8 mouse cellular contexts compared by ENCODE assay signal in genomic region chr7:141215101-141215879, GRCm38 (mm10). TPM values are rescaled to one million over a fixed set of nuclear protein-coding genes. Genes with fewer than 3 reads are reported as not detected.
DNase-seq lines count a peak whose midpoint lies in the region; ATAC-seq and TF ChIP-seq lines count a peak whose summit lies in the region.

Gene Rassf7, plus strand, starts transcription at chr7:141215860.

- peak within 1 kb of the TSS; percentile 94 for H3K4me2 ChIP-seq in forebrain, embryonic 14.5 days (ENCODE audit: low read length)

- peak; percentile 99 for DNase-seq in ES-CJ7 (ENCODE audit: low read depth, low spot score)
- DNase-seq in cerebellum, adult 11 months = peak; percentile 85
- DNase-seq in forebrain, embryonic 14.5 days (ENCODE audit: low spot score) = peak; percentile 96
- peak; percentile 81 to 85 for DNase-seq in heart, postnatal 14 days
- peak; percentile 83 for DNase-seq in layer of hippocampus, adult 11-12 months (ENCODE audit: low spot score)
- peak; percentile 95 for DNase-seq in lung, adult 2 months
- DNase-seq in thymus, adult 2 months = peak; percentile 98

- no peaks in the 10 kb centered on the region for H3K9me3 ChIP-seq in forebrain, embryonic 14.5 days (replicated peaks; ENCODE audit: control insufficient read depth, low read length)

- TF ChIP-seq POLR2A in lung, adult 2 months (IDR thresholded peaks at IDR 0.05; ENCODE audit: borderline replicate concordance, extremely low read depth, low read depth, low read length) = peak; percentile 26; the same call in 1 of the 2 replicates
- no peak for TF ChIP-seq POLR2A in olfactory bulb, adult 2 months (IDR thresholded peaks at IDR 0.05; ENCODE audit: insufficient read depth, low read depth, low read length)
- TF ChIP-seq POLR2A in thymus, adult 2 months (IDR thresholded peaks at IDR 0.05; ENCODE audit: control insufficient read depth, extremely low read depth, insufficient read depth, low read length, poor library complexity) = peak; percentile 71

- ATAC-seq in forebrain, embryonic 14.5 days = peak; percentile 96

- H3K27me3 ChIP-seq in forebrain, embryonic 14.5 days (replicated peaks; ENCODE audit: control insufficient read depth, insufficient read depth, low read length) = no peaks in the 10 kb centered on the region
- no peaks in the 10 kb centered on the region for H3K27me3 ChIP-seq in thymus, adult 2 months (ENCODE audit: control insufficient read depth, insufficient read depth, low read length)

- H3K27ac ChIP-seq in forebrain, embryonic 14.5 days (ENCODE audit: low read depth, low read length) = peak within 1 kb of the TSS; percentile 84
- H3K27ac ChIP-seq in olfactory bulb, adult 2 months (ENCODE audit: insufficient read depth, low read depth, low read length) = no peak within 1 kb of the TSS
- H3K27ac ChIP-seq in thymus, adult 2 months (ENCODE audit: control insufficient read depth, insufficient read depth, low read length) = no peak within 1 kb of the TSS

- H3K9ac ChIP-seq in forebrain, embryonic 14.5 days (ENCODE audit: low read length) = peak within 1 kb of the TSS; percentile 73

- WGBS in forebrain, embryonic 14.5 days = under 1% methylated on average over 40 of the region's 41 CpGs
- whole genome bisulfite sequencing in lung, adult 2 months = 2% methylated on average over 41 of the region's 41 CpGs
- WGBS in olfactory bulb, adult 2 months = 3% methylated on average over 41 of the region's 41 CpGs
- WGBS in thymus, adult 2 months = 6% methylated on average over 41 of the region's 41 CpGs

- intact Hi-C loops in heart, postnatal 14 days (cut with DNase I) = no loop called here

- H3K4me1 ChIP-seq in forebrain, embryonic 14.5 days (ENCODE audit: control insufficient read depth, insufficient read depth, low read length) = peaks cover 11% of the 10 kb centered on the region
- H3K4me1 ChIP-seq in lung, adult 2 months (ENCODE audit: control insufficient read depth, insufficient read depth, low read length) = 0 out of 2 replicates have a peak, but pooled peaks cover 7% of the 10 kb centered on the region
- H3K4me1 ChIP-seq in olfactory bulb, adult 2 months (ENCODE audit: control insufficient read depth, insufficient read depth, low read length) = peaks cover 16% of the 10 kb centered on the region
- peaks cover 11% of the 10 kb centered on the region for H3K4me1 ChIP-seq in thymus, adult 2 months (replicated peaks; ENCODE audit: control insufficient read depth, insufficient read depth, low read length)

- TF ChIP-seq CTCF in lung, adult 2 months (IDR thresholded peaks at IDR 0.05; ENCODE audit: insufficient read depth, low read length) = no peak
- no peak for TF ChIP-seq CTCF in olfactory bulb, adult 2 months (IDR thresholded peaks at IDR 0.05; ENCODE audit: insufficient read depth, low read depth, low read length)
- peak; percentile 56; the same call in 1 of the 2 replicates for TF ChIP-seq CTCF in thymus, adult 2 months (IDR thresholded peaks at IDR 0.05; ENCODE audit: borderline replicate concordance, control insufficient read depth, extremely low read depth, insufficient read depth, low read length, poor library complexity)

- peaks cover 7% of the 10 kb centered on the region; the same call in 1 of the 2 replicates for H3K36me3 ChIP-seq in forebrain, embryonic 14.5 days (ENCODE audit: control insufficient read depth, insufficient read depth, low read length)
- H3K36me3 ChIP-seq in thymus, adult 2 months (ENCODE audit: control insufficient read depth, insufficient read depth, low read length) = no peaks in the 10 kb centered on the region

- peak within 1 kb of the TSS; percentile 70 for H3K4me3 ChIP-seq in forebrain, embryonic 14.5 days (ENCODE audit: low read depth, low read length)
- peak within 1 kb of the TSS; percentile 81 for H3K4me3 ChIP-seq in lung, adult 2 months (replicated peaks; ENCODE audit: extremely low read depth, low read depth, low read length)
- peak within 1 kb of the TSS; percentile 53 for H3K4me3 ChIP-seq in olfactory bulb, adult 2 months (ENCODE audit: insufficient read depth, low read depth, low read length)
- peak within 1 kb of the TSS; percentile 72 for H3K4me3 ChIP-seq in thymus, adult 2 months (ENCODE audit: control insufficient read depth, insufficient read depth, low read length)

RNA-seq across cellular contexts. Expression of gene Rassf7, which starts in this region (rescaled TPM):
- polyA plus RNA-seq in forebrain, embryonic 14.5 days (2014; fragmentation: Nextera tagmentation; extraction: Ambion mirVana) = 23.7 and 23.8 TPM in 2 replicates
- 1 to 10 TPM; 1.2 to 1.5 TPM for total RNA-seq in heart, postnatal 14 days (2021)
- 87.1 and 92.9 TPM in 2 replicates for polyA plus RNA-seq in lung, adult 2 months (2012; rRNA removed)
- not detected in 2 replicates for polyA plus RNA-seq in olfactory bulb, adult 2 months (2012; ENCODE audit: insufficient read depth, insufficient read length, low replicate concordance, missing spikeins)
- polyA plus RNA-seq in thymus, adult 2 months (2012; rRNA removed) = 29.8 TPM in 2 replicates

Comparison
In these comparisons a context has a peak if more than half of its experiments do, and no peak if none do; other contexts are left out.
1. RNA of gene Rassf7 (polyA plus RNA-seq): 87.1 to 92.9 TPM in lung, adult 2 months, 29.8 TPM in thymus, adult 2 months and 23.7 to 23.8 TPM in forebrain, embryonic 14.5 days; not detected in olfactory bulb, adult 2 months; every median in the first group is over 10 times any median in the second.
2. Peak in every context shown above with its lines, with median percentiles within 50 percentile points of each other: DNase-seq and H3K4me3 ChIP-seq.